Mouse (Mus musculus) left cerebral cortex, postnatal 4 days (tissue): ENCODE measurements around the gene Thap12. TPM values are rescaled to one million over a fixed set of nuclear protein-coding genes. Genes with fewer than 3 reads are reported as not detected.

Experiments used
- DNase-seq: peaks from one replicate; pipeline ENCODE4 v3.0.0-alpha.2; 2022
- intact Hi-C: fragments of 180-260 bp; cut with DNase I; formaldehyde crosslinking; loops from one replicate; pipeline ENCODE4 v1.15.1; 2025
- total RNA-seq, 2 experiments: library from RNA; stranded (reverse); gene quantifications; 2 replicates each; pipeline ENCODE4 v1.2.3; 2021

The Thap12 gene
- total RNA-seq, 2 experiments from 2014 or later = 65.0 to 72.7 TPM

GRCm38 (mm10) chr7:98694046-98694445 lies 8.9 kb upstream of the Thap12 start:
- intact Hi-C loops = no loop called here
- no peak for DNase-seq

- DNase-seq = peak; percentile 43
- intact Hi-C loops = no loop called here
Measured at GRCm38 (mm10) chr7:98697496-98697895, 5.4 kb upstream of the Thap12 start.

GRCm38 (mm10) chr7:98698041-98698440 lies 4.9 kb upstream of the Thap12 start:
- no peak for DNase-seq
- intact Hi-C loops = no loop called here

GRCm38 (mm10) chr7:98698590-98698989 lies 4.3 kb upstream of the Thap12 start:
- intact Hi-C loops = no loop called here
- no peak for DNase-seq

GRCm38 (mm10) chr7:98701771-98702170 lies 1.1 kb upstream of the Thap12 start:
- intact Hi-C loops = loop anchor here (5.0 kb wide), 1 partner anchor 44 kb away; the partner anchor contains the start of gene Emsy

GRCm38 (mm10) chr7:98703365-98703881 lies 520 bp downstream of the Thap12 start:
- peak; percentile 40 for DNase-seq
- intact Hi-C loops = loop anchor here (5.0 kb wide), 1 partner anchor 46 kb away; the partner anchor contains the start of gene Emsy

More at GRCm38 (mm10) chr7:98701771-98702170, 1.1 kb upstream of the Thap12 start:
- no peak for DNase-seq

- DNase-seq = no peak
- intact Hi-C loops = loop anchor here (5.0 kb wide), 1 partner anchor 47 kb away; the partner anchor contains the start of gene Emsy
Measured at GRCm38 (mm10) chr7:98704276-98704675, 1.4 kb downstream of the Thap12 start.

- DNase-seq = no peak
- intact Hi-C loops = no loop called here
Measured at GRCm38 (mm10) chr7:98713661-98714060, 10.8 kb downstream of the Thap12 start.

- DNase-seq = no peak
- intact Hi-C loops = no loop called here
Measured at GRCm38 (mm10) chr7:98717438-98717837, 14.5 kb downstream of the Thap12 start.

GRCm38 (mm10) chr7:98719761-98720160 lies 16.9 kb downstream of the Thap12 start:
- intact Hi-C loops = no loop called here
- DNase-seq = no peak

GRCm38 (mm10) chr7:98720731-98721130 lies 17.8 kb downstream of the Thap12 start:
- intact Hi-C loops = no loop called here

GRCm38 (mm10) chr7:98721172-98721571 lies 18.3 kb downstream of the Thap12 start:
- intact Hi-C loops = no loop called here
- no peak for DNase-seq

More at GRCm38 (mm10) chr7:98720731-98721130, 17.8 kb downstream of the Thap12 start:
- no peak for DNase-seq

- intact Hi-C loops = no loop called here
- DNase-seq = no peak
Measured at GRCm38 (mm10) chr7:98721623-98722022, 18.7 kb downstream of the Thap12 start.

GRCm38 (mm10) chr7:98725686-98726195 lies 22.8 kb downstream of the Thap12 start:
- DNase-seq = no peak
- intact Hi-C loops = no loop called here

- intact Hi-C loops = no loop called here
- no peak for DNase-seq
Measured at GRCm38 (mm10) chr7:98727986-98728385, 25.1 kb downstream of the Thap12 start.

GRCm38 (mm10) chr7:98728499-98728898 lies 25.6 kb downstream of the Thap12 start:
- DNase-seq = no peak
- intact Hi-C loops = no loop called here

GRCm38 (mm10) chr7:98729661-98730271 lies 26.9 kb downstream of the Thap12 start:
- intact Hi-C loops = no loop called here
- peak; percentile 54 for DNase-seq

GRCm38 (mm10) chr7:98733958-98734357 lies 31.1 kb downstream of the Thap12 start:
- DNase-seq = no peak
- intact Hi-C loops = no loop called here

GRCm38 (mm10) chr7:98734876-98735275 lies 32.0 kb downstream of the Thap12 start:
- intact Hi-C loops = no loop called here
- peak; percentile 91 for DNase-seq

- intact Hi-C loops = no loop called here
Measured at GRCm38 (mm10) chr7:98736780-98737550, 34.1 kb downstream of the Thap12 start.

GRCm38 (mm10) chr7:98740363-98740762 lies 37.5 kb downstream of the Thap12 start:
- intact Hi-C loops = no loop called here
- no peak for DNase-seq

More at GRCm38 (mm10) chr7:98736780-98737550, 34.1 kb downstream of the Thap12 start:
- DNase-seq = no peak
